Comparison of ENCODE assay signal across 20 mouse cellular contexts in the genomic region with DNA sequence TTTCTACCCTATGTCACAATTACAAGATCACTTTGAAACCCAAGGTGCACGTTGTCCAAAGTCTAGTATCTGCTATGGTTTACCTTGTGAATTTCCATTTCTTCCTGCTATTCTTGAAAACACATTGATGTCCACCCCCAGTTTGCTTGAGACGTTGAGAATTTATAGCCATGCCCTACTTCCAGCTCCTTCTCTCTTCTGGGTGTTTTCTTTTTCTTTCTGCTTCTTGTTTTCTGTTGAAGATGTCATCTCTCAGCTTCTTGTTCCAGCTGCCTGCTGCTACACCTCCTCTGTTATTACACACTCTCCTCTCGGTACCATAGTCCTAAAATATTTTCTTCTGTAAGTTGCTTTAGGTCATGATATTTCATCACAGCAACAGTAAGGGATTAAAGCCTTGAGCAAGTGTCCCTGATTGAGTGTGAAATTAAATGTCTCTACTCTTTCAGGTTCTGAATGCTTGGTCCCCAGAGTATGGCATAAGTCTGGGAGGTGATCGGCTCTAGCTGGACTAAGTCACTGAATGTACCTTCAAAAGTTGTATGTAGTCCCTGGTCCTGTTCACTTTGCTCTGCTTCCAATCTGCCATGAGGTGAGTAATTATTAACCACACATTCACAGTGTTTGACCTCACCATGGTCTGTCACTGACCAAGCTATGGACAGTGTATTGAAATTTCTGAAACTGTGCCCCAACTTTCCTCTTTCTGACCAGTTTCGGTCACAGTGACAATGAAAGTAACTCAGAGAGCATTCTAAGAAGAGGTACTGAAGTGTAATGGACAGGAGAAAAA.
A peak's percentile ranks its signal among the peaks of the same experiment; 100 is the strongest.
DNase-seq lines count a peak whose midpoint lies in the region; ATAC-seq and TF ChIP-seq lines count a peak whose summit lies in the region.
"Had no signal": no experiment of that assay in that cellular context is flagged by ENCODE, and none has a peak within 500 bp of the region (broad histone marks: within the 10 kb centered on the region; RNA-seq: fewer than 3 reads in every experiment).

No protein-coding gene starts in this region.

- TF ChIP-seq POLR2A in liver, adult 2 months (IDR thresholded peaks at IDR 0.05; ENCODE audit: extremely low read depth, insufficient read depth, low read length), result no peak
- TF ChIP-seq POLR2A in cerebellum, adult 2 months (IDR thresholded peaks at IDR 0.05; ENCODE audit: borderline replicate concordance, insufficient read depth, low read length), result no peak

- 38% methylated on average over 5 of the region's 5 CpGs for WGBS in liver, adult 2 months
- WGBS in liver, embryonic 11.5 days, result 81% methylated on average over 5 of the region's 5 CpGs
- 49% methylated on average over 5 of the region's 5 CpGs for WGBS in liver, embryonic 15.5 days (ENCODE audit: insufficient replicate concordance)
- WGBS in cerebellum, adult 2 months, result 82% methylated on average over 5 of the region's 5 CpGs

- no peak overlapping the region for H3K9ac ChIP-seq in liver, adult 2 months (ENCODE audit: low read depth, low read length)
- no peak overlapping the region for H3K9ac ChIP-seq in liver, embryonic 11.5 days (ENCODE audit: low read depth, low read length)
- no peak overlapping the region for H3K9ac ChIP-seq in liver, embryonic 15.5 days
- H3K9ac ChIP-seq: embryonic facial prominence, embryonic 12.5 days; forebrain, embryonic 15.5 days; heart, embryonic 12.5 days; hindbrain, embryonic 15.5 days had no signal

- H3K79me2 ChIP-seq in liver, adult 2 months (ENCODE audit: control insufficient read depth, insufficient read depth, low read length), result no peaks in the 10 kb centered on the region

- no peak for DNase-seq in frontal cortex, postnatal 10 days (ENCODE audit: low spot score in 2 of 2)
- peak; percentile 66 for DNase-seq in liver, adult 2 months (ENCODE audit: extremely low read depth, low read depth, low spot score)
- DNase-seq in liver, embryonic 11.5 days (ENCODE audit: low spot score), result no peak
- DNase-seq in layer of hippocampus, adult 11-12 months (ENCODE audit: low spot score), result no peak
- DNase-seq in cerebellum, adult 2 months, result no peak
- DNase-seq: adrenal gland, adult 8-10 months; adrenal gland, postnatal 36 days; B cell, adult 2 months; cerebellum, adult 11 months; cerebellum, adult 9-10 months; cerebellum, postnatal 25 days; gastrocnemius, postnatal 25 days had no signal

- TF ChIP-seq CTCF in liver, adult 2 months (IDR thresholded peaks at IDR 0.05; ENCODE audit: low read depth, low read length), result no peak
- no peak for TF ChIP-seq CTCF in cerebellum, adult 2 months (IDR thresholded peaks at IDR 0.05; ENCODE audit: borderline replicate concordance, insufficient read depth, low read depth, low read length)

- no peak overlapping the region for H3K27ac ChIP-seq in liver, adult 2 months (replicated peaks; ENCODE audit: insufficient read depth, low read depth, low read length)
- H3K27ac ChIP-seq in liver, embryonic 11.5 days (ENCODE audit: low read depth, low read length), result no peak overlapping the region
- no peak overlapping the region for H3K27ac ChIP-seq in liver, embryonic 15.5 days (replicated peaks)
- H3K27ac ChIP-seq in cerebellum, adult 2 months (ENCODE audit: insufficient read depth, low read length), result no peak overlapping the region
- H3K27ac ChIP-seq: embryonic facial prominence, embryonic 12.5 days; forebrain, embryonic 15.5 days; hindbrain, embryonic 15.5 days had no signal

- H3K27me3 ChIP-seq in liver, adult 2 months (ENCODE audit: control insufficient read depth, insufficient read depth, low read length), result no peaks in the 10 kb centered on the region
- H3K27me3 ChIP-seq in liver, embryonic 11.5 days (replicated peaks; ENCODE audit: control insufficient read depth, insufficient read depth, low read length), result no peaks in the 10 kb centered on the region
- H3K27me3 ChIP-seq in liver, embryonic 15.5 days, result no peaks in the 10 kb centered on the region
- H3K27me3 ChIP-seq in cerebellum, adult 2 months (ENCODE audit: control insufficient read depth, insufficient read depth, low read length), result no peaks in the 10 kb centered on the region
- H3K27me3 ChIP-seq: embryonic facial prominence, embryonic 12.5 days; forebrain, embryonic 15.5 days; heart, embryonic 12.5 days; hindbrain, embryonic 15.5 days had no signal

- no peak overlapping the region for H3K4me3 ChIP-seq in liver, adult 2 months (ENCODE audit: insufficient read depth, low read depth, low read length)
- no peak overlapping the region for H3K4me3 ChIP-seq in liver, embryonic 11.5 days (ENCODE audit: low read depth, low read length)
- no peak overlapping the region for H3K4me3 ChIP-seq in liver, embryonic 15.5 days (replicated peaks)
- no peak overlapping the region for H3K4me3 ChIP-seq in cerebellum, adult 2 months (replicated peaks; ENCODE audit: insufficient read depth, low read depth, low read length)
- H3K4me3 ChIP-seq: embryonic facial prominence, embryonic 12.5 days; forebrain, embryonic 15.5 days; heart, embryonic 12.5 days; hindbrain, embryonic 15.5 days had no signal

- H3K36me3 ChIP-seq in liver, adult 2 months (ENCODE audit: control insufficient read depth, insufficient read depth, low read length), result no peaks in the 10 kb centered on the region
- H3K36me3 ChIP-seq in liver, embryonic 11.5 days (ENCODE audit: control insufficient read depth, insufficient read depth, low read length), result no peaks in the 10 kb centered on the region
- no peaks in the 10 kb centered on the region for H3K36me3 ChIP-seq in liver, embryonic 15.5 days (replicated peaks)
- H3K36me3 ChIP-seq: embryonic facial prominence, embryonic 12.5 days; forebrain, embryonic 15.5 days; G1E; heart, embryonic 12.5 days; hindbrain, embryonic 15.5 days had no signal

- no peak overlapping the region for H3K4me2 ChIP-seq in liver, embryonic 11.5 days
- no peak overlapping the region for H3K4me2 ChIP-seq in liver, embryonic 15.5 days
- H3K4me2 ChIP-seq: embryonic facial prominence, embryonic 12.5 days; forebrain, embryonic 15.5 days; heart, embryonic 12.5 days; hindbrain, embryonic 15.5 days had no signal

- ATAC-seq in frontal cortex, adult (ENCODE audit: low TSS enrichment), result peak; percentile 99
- no peak; the same call in 1 of the 2 replicates for ATAC-seq in liver, embryonic 11.5 days (replicated peaks; ENCODE audit: low FRiP score)
- 0 out of 2 replicates have a peak, but pooled peaks have one; percentile 37 for ATAC-seq in liver, embryonic 15.5 days (ENCODE audit: insufficient read depth)
- ATAC-seq: CD4-positive, CD25-positive, alpha-beta regulatory T cell, adult 4 months; forebrain, embryonic 15.5 days had no signal

- no peaks in the 10 kb centered on the region for H3K9me3 ChIP-seq in liver, embryonic 11.5 days (ENCODE audit: control insufficient read depth, low read length)
- H3K9me3 ChIP-seq in liver, embryonic 15.5 days (replicated peaks), result no peaks in the 10 kb centered on the region
- H3K9me3 ChIP-seq: embryonic facial prominence, embryonic 12.5 days; forebrain, embryonic 15.5 days; G1E; heart, embryonic 12.5 days; hindbrain, embryonic 15.5 days had no signal

- peaks cover 3% of the 10 kb centered on the region; the same call in 1 of the 2 replicates for H3K4me1 ChIP-seq in liver, adult 2 months (ENCODE audit: control insufficient read depth, insufficient read depth, low read length)
- no peaks in the 10 kb centered on the region for H3K4me1 ChIP-seq in liver, embryonic 11.5 days (replicated peaks; ENCODE audit: control insufficient read depth, insufficient read depth, low read length)
- no peaks in the 10 kb centered on the region for H3K4me1 ChIP-seq in liver, embryonic 15.5 days (replicated peaks)
- H3K4me1 ChIP-seq in cerebellum, adult 2 months (ENCODE audit: control insufficient read depth, insufficient read depth, low read length), result no peaks in the 10 kb centered on the region
- H3K4me1 ChIP-seq: embryonic facial prominence, embryonic 12.5 days; forebrain, embryonic 15.5 days; heart, embryonic 12.5 days; hindbrain, embryonic 15.5 days had no signal
